Mouse (Mus musculus): ENCODE measurements around the gene Tmbim7. TPM values are rescaled to one million over a fixed set of nuclear protein-coding genes. Genes with fewer than 3 reads are reported as not detected.
A peak's percentile ranks its signal among the peaks of the same experiment; 100 is the strongest.

Gene Tmbim7
- polyA plus RNA-seq, 1 experiment = not detected

DNA sequence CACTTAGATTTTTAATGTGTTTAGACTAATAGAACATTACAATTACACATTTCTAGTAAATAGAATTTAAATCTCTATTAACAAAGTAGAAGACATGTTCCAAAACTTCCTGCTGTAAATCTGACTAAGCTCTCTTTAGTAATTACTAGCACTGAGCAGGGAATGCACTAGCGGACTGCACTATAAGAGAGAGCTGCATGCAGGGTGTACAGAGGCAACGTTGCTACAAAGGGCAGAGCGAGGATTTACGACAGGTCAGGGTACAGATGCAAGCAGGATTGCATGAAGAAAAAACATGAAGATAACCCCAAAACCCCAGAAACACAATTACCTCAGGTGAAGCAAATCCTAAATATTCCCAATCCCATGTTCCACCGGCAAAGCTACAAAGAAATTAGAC is 49.0 kb downstream of the Tmbim7 start:
- H3K4me3 ChIP-seq (replicated peaks) = no peak overlapping the region
- no peaks in the 10 kb centered on the region for H3K27me3 ChIP-seq (replicated peaks)
- TF ChIP-seq FLI1 (IDR thresholded peaks at IDR 0.05; ENCODE audit: low read length) (no peak), GATA1 (IDR thresholded peaks at IDR 0.05; ENCODE audit: borderline replicate concordance, low read length) (no peak)
- H3K4me1 ChIP-seq = peaks cover 30% of the 10 kb centered on the region
- no peaks in the 10 kb centered on the region for H3K9me3 ChIP-seq
- H3K36me3 ChIP-seq (replicated peaks; ENCODE audit: low read length) = peaks cover 81% of the 10 kb centered on the region

DNA sequence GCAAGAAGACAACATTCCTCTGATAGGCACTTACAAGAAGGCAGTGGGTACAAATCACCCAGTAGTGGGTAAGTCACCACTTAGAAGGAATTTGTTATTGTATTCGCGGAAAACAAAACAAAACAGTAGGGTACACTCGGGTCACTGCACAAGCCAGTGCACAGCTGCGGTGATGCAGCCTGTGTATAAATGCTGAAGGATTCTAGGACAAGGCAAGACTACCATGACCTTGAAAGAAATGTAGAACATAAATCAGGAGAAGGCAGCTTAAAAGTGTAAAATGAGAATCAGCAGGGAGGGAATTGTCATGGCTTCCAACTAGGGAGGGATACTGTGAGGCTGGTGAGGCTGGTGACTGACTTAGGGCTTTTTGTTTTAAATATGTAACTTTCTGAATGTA is 51.2 kb downstream of the Tmbim7 start:
- Histone ChIP-seq H3K9me3 (no peaks in the 10 kb centered on the region), H3K36me3 (replicated peaks; ENCODE audit: low read length) (peaks cover 83% of the 10 kb centered on the region), H3K4me1 (peaks cover 19% of the 10 kb centered on the region), H3K4me3 (replicated peaks) (no peak overlapping the region), H3K27me3 (replicated peaks) (no peaks in the 10 kb centered on the region)
- no peak for TF ChIP-seq FLI1 (IDR thresholded peaks at IDR 0.05; ENCODE audit: low read length)
- no peak for TF ChIP-seq GATA1 (IDR thresholded peaks at IDR 0.05; ENCODE audit: borderline replicate concordance, low read length)

DNA sequence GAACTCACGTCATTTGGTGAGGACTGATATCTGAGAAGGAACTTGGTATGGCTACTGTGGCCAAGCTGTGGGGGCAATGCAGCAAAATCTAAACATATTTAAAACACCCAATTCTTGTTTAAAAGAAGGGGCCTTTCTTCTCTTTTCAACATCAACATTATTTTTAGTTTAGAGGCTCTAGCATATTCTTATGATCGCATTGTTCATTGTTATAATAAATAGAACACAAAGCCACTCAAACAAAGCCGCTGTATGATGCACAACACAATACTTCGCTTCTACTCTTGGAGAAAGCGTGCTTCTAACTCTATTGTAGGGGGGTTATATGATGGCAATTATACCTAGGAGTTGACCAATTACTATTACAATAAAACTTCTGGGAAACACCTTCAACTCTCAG is 64.8 kb downstream of the Tmbim7 start:
- Histone ChIP-seq H3K4me1 (peaks cover 63% of the 10 kb centered on the region), H3K27me3 (replicated peaks) (no peaks in the 10 kb centered on the region), H3K4me3 (replicated peaks) (no peak overlapping the region), H3K36me3 (replicated peaks; ENCODE audit: low read length) (peaks cover 80% of the 10 kb centered on the region), H3K9me3 (no peaks in the 10 kb centered on the region)
- no peak for TF ChIP-seq GATA1 (IDR thresholded peaks at IDR 0.05; ENCODE audit: borderline replicate concordance, low read length)
- TF ChIP-seq FLI1 (IDR thresholded peaks at IDR 0.05; ENCODE audit: low read length) = no peak

DNA sequence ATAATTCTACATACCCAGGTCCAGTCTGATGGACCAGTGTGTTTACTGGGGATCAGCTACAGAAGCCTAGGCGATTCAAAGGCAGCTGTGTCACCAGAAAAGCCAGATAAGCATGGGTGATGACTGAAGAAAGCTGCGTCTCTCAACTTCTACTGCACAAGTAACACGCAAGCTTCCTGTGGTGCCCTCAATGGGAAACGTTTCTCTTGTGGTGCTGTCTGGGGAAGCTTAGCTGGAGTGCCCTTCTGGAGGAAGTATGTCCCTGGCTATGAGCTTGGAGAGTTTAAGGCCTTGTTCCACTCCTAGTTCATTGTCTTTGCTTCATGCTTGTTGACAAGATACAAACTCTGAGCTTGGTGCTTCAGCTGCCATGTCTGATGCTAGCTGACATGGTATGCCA is 68.4 kb downstream of the Tmbim7 start:
- no peak for TF ChIP-seq FLI1 (IDR thresholded peaks at IDR 0.05; ENCODE audit: low read length)
- TF ChIP-seq GATA1 (IDR thresholded peaks at IDR 0.05; ENCODE audit: borderline replicate concordance, low read length) = no peak
- H3K4me1 ChIP-seq = peaks cover 78% of the 10 kb centered on the region
- peaks cover 83% of the 10 kb centered on the region for H3K36me3 ChIP-seq (replicated peaks; ENCODE audit: low read length)
- H3K9me3 ChIP-seq = no peaks in the 10 kb centered on the region
- H3K27me3 ChIP-seq (replicated peaks) = no peaks in the 10 kb centered on the region
- peak overlapping the region; percentile 19 for H3K4me3 ChIP-seq (replicated peaks)

DNA sequence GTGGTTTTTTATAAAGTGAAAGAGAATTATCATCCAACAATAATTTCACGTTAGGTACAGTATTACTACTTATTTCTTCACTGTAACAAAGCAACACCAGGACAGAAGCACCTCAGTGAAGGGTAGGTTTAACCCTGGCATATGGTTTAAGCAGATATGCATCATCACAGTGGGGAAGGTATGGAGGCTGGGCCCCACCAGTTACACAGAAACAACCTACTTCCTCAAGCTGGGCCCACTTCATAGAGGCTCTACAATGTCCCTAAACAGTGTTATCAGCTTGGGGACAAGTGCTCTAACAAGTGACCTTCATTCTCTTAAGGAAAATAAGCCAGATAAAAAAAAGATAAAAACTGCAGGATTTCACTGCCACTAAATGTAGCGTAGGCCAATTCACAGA is 71.9 kb downstream of the Tmbim7 start:
- Histone ChIP-seq H3K36me3 (replicated peaks; ENCODE audit: low read length) (peaks cover 86% of the 10 kb centered on the region), H3K4me1 (peaks cover 62% of the 10 kb centered on the region), H3K9me3 (no peaks in the 10 kb centered on the region), H3K27me3 (replicated peaks) (no peaks in the 10 kb centered on the region), H3K4me3 (replicated peaks) (no peak overlapping the region)
- TF ChIP-seq FLI1 (IDR thresholded peaks at IDR 0.05; ENCODE audit: low read length) (no peak), GATA1 (IDR thresholded peaks at IDR 0.05; ENCODE audit: borderline replicate concordance, low read length) (no peak)

DNA sequence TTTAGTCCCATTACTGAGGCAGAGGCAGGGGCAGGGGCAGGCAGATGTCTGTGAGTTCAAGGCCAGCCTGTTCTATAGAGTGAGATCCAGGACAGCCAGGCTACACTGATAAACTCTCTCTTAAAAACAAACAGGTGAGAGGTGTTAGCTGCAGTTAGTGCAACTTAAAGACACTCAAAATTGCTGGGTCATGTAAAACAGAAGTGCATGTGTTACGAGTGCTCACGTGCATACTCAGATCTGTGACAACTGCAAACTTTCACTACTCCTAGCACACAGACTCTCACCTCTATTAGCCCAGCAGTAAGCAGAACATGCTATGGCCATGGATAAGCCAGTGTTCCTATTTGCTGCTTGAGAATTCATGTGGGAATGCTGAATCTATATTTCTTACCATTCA is 72.4 kb downstream of the Tmbim7 start:
- Histone ChIP-seq H3K9me3 (no peaks in the 10 kb centered on the region), H3K36me3 (replicated peaks; ENCODE audit: low read length) (peaks cover 90% of the 10 kb centered on the region), H3K4me1 (peaks cover 56% of the 10 kb centered on the region), H3K4me3 (replicated peaks) (no peak overlapping the region), H3K27me3 (replicated peaks) (no peaks in the 10 kb centered on the region)
- TF ChIP-seq FLI1 (IDR thresholded peaks at IDR 0.05; ENCODE audit: low read length) (no peak), GATA1 (IDR thresholded peaks at IDR 0.05; ENCODE audit: borderline replicate concordance, low read length) (no peak)

DNA sequence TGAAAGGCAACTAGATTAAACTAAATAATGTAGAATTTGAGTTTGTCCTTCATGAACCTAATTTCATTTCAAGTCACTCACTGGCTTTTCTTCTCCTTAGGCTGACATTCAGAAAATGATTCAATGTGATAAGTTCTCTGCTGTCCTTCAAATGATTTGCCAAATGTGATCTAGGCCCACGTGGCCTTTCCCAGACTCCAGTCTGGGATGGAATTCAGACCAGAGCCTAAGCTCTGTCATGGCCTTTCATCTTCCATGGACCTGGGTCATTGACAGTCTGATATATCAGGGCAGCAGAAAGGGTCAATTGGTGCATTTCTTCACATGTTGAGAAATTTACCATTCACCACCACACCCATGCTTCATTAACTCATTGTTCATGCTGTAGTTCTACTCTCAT is 74.5 kb downstream of the Tmbim7 start:
- TF ChIP-seq GATA1 (IDR thresholded peaks at IDR 0.05; ENCODE audit: borderline replicate concordance, low read length) (no peak), FLI1 (IDR thresholded peaks at IDR 0.05; ENCODE audit: low read length) (no peak)

DNA sequence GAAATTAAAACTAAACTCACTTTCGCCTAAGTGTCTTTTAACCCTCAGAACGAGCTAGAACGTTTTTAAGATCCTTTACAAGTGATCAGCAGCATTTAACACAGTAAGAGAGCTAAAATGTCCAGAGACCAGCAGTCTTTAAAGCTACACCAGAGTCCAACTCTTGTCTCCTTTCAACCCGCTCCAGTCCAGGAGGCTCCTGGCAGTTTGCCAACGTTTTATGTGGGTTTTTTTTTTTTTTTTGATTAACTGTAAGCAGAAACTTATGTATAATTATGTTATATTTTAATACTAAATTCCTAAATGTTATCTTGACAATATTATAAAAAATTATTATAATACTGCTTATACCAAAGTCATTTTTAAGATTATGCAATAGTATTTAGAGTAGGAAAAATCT is 77.8 kb downstream of the Tmbim7 start:
- Histone ChIP-seq H3K4me3 (replicated peaks) (no peak overlapping the region), H3K4me1 (peaks cover 13% of the 10 kb centered on the region; the same call in 1 of the 2 replicates), H3K36me3 (replicated peaks; ENCODE audit: low read length) (peaks cover 86% of the 10 kb centered on the region), H3K27me3 (replicated peaks) (no peaks in the 10 kb centered on the region), H3K9me3 (no peaks in the 10 kb centered on the region)
- TF ChIP-seq GATA1 (IDR thresholded peaks at IDR 0.05; ENCODE audit: borderline replicate concordance, low read length) (no peak), FLI1 (IDR thresholded peaks at IDR 0.05; ENCODE audit: low read length) (no peak)

More for the DNA sequence above, 74.5 kb downstream of the Tmbim7 start:
- H3K36me3 ChIP-seq (replicated peaks; ENCODE audit: low read length) = peaks cover 87% of the 10 kb centered on the region
- H3K4me3 ChIP-seq (replicated peaks) = no peak overlapping the region
- no peaks in the 10 kb centered on the region for H3K27me3 ChIP-seq (replicated peaks)
- no peaks in the 10 kb centered on the region for H3K9me3 ChIP-seq
- peaks cover 39% of the 10 kb centered on the region for H3K4me1 ChIP-seq

Other genes starting within 250 kb of the Tmbim7 start
- gene Fam133b, start 107.3 kb upstream of the Tmbim7 start, polyA plus RNA-seq (2012; ENCODE audit: insufficient read depth, low replicate concordance) = 3.6 and 13.4 TPM in 2 replicates
- gene 1700109H08Rik, start 79.6 kb upstream of the Tmbim7 start, polyA plus RNA-seq (2012; ENCODE audit: insufficient read depth, low replicate concordance) = 1.0 TPM in 1 of 2 replicates, not detected in the other
- gene Pex1, start 55.1 kb upstream of the Tmbim7 start, polyA plus RNA-seq (2012; ENCODE audit: insufficient read depth, low replicate concordance) = 0.64 TPM in 1 of 2 replicates, not detected in the other
- gene Rbm48, start 54.6 kb upstream of the Tmbim7 start, polyA plus RNA-seq (2012; ENCODE audit: insufficient read depth, low replicate concordance) = 2.8 TPM in 2 replicates
- 63.4 and 64.7 TPM in 2 replicates for gene Gatad1, start 6.0 kb downstream of the Tmbim7 start, polyA plus RNA-seq (2012; ENCODE audit: insufficient read depth, low replicate concordance)
- gene Ankib1, start 151.7 kb downstream of the Tmbim7 start, polyA plus RNA-seq (2012; ENCODE audit: insufficient read depth, low replicate concordance) = 6.8 and 7.4 TPM in 2 replicates
- gene Krit1, start 152.0 kb downstream of the Tmbim7 start, polyA plus RNA-seq (2012; ENCODE audit: insufficient read depth, low replicate concordance) = 2.0 TPM in 1 of 2 replicates, not detected in the other
- not detected in 2 replicates for gene Lrrd1, start 194.0 kb downstream of the Tmbim7 start, polyA plus RNA-seq (2012; ENCODE audit: insufficient read depth, low replicate concordance)
- gene Mterf1a, start 242.8 kb downstream of the Tmbim7 start, polyA plus RNA-seq (2012; ENCODE audit: insufficient read depth, low replicate concordance) = 0.18 TPM in 1 of 2 replicates, not detected in the other

Measured in megakaryocyte, embryonic 14.5 days (primary cell).